Mouse (Mus musculus) kidney, embryonic 16.5 days (tissue): ENCODE measurements at regions not wholly inside any gene's neighbourhood (a gene's known extent, or its start where the extent isn't known, plus 50 kb on each side); places are given as distances from the start of the nearest gene placed in this dataset.

Source experiments
- ATAC-seq: fragments of 200-750 bp; cut with Nextera tagmentation; 2 replicates; pipeline ENCODE4 v1.8.0; 2017; ENCODE audit warnings: moderate TSS enrichment; ENCODE audit not compliant: low FRiP score, low TSS enrichment
- H3K27ac ChIP-seq: fragments of 300-500 bp; sonication (generic); 2 replicates; pipeline ENCODE4 v1.5.1; 2014; ENCODE audit warnings: low read length
- H3K27me3 ChIP-seq: fragments of 300-500 bp; sonication (generic); 2 replicates; pipeline ENCODE4 v1.6.1; 2014; ENCODE audit warnings: low read length, control low read depth, mixed read lengths; ENCODE audit not compliant: insufficient read depth
- H3K36me3 ChIP-seq: fragments of 300-500 bp; sonication (generic); 2 replicates; pipeline ENCODE4 v1.6.1; 2014; ENCODE audit warnings: low read length, control low read depth, mixed read lengths; ENCODE audit not compliant: insufficient read depth
- H3K4me1 ChIP-seq: fragments of 300-500 bp; sonication (generic); 2 replicates; pipeline ENCODE4 v1.6.1; 2014; ENCODE audit warnings: low read length, control low read depth, mixed read lengths; ENCODE audit not compliant: insufficient read depth
- H3K4me2 ChIP-seq: fragments of 300-500 bp; sonication (generic); replicated peaks from 2 replicates; pipeline ENCODE4 v1.6.1; 2014; ENCODE audit warnings: low read depth, low read length
- H3K4me3 ChIP-seq: fragments of 300-500 bp; sonication (generic); 2 replicates; pipeline ENCODE4 v1.5.1; 2014; ENCODE audit warnings: mild to moderate bottlenecking, low read length
- H3K9ac ChIP-seq: fragments of 300-500 bp; sonication (generic); replicated peaks from 2 replicates; pipeline ENCODE4 v1.6.1; 2014; ENCODE audit warnings: low read length
- H3K9me3 ChIP-seq: fragments of 300-500 bp; sonication (generic); 2 replicates; pipeline ENCODE4 v1.6.1; 2016; ENCODE audit warnings: low read length, control low read depth
- WGBS: fragments of 180-500 bp; shearing (Covaris S2); extraction: QIAGEN DNeasy Blood & Tissue Kit; methylation state at CpG from one replicate; pipeline ENCODE4 v1.1.7; 2014; 5-methylcytosine and 5-hydroxymethylcytosine counted together

DNA sequence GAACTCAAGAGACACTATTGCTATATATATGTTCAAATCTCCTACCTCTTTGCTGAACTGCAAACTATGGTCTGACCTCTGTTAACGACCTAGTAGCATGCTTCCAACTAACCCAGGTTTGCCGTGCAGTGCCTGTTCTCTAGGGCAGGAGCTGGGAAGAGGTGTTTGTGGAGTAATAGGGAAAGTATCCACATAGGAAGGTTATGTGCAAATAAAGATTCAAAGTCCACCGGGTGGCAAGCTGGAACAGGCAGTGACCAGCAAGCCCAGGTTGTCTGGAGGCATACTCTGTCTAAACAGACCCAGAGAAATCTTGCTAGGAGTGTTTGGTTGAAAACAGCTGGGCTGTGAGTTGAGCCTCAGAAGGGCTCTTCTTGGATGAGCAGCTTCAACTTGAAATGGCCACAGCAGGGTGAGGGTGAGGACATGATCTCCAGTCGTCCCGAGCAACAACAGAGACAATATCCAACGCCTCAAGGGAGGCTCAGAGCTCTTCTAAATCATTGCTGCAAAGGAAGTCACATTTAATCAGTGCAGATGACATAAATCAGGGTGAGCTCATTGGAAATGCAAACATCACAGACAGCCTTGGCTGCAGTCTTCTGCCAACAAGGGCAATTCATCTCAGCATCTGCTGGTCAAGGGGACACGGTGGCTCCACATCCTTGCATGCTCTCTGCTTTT is 846.7 kb downstream of the Synb start:
- WGBS = 34% methylated on average over 7 of the region's 7 CpGs
- no peaks in the 10 kb centered on the region for H3K9me3 ChIP-seq
- no peaks in the 10 kb centered on the region for H3K4me1 ChIP-seq
- H3K27me3 ChIP-seq = no peaks in the 10 kb centered on the region
- no peak overlapping the region for H3K9ac ChIP-seq
- H3K27ac ChIP-seq = no peak overlapping the region
- H3K36me3 ChIP-seq = no peaks in the 10 kb centered on the region
- peak; percentile 81 for ATAC-seq
- no peak overlapping the region for H3K4me2 ChIP-seq
- H3K4me3 ChIP-seq = no peak overlapping the region

GRCm38 (mm10) chr14:68433326-68433725 is 860.8 kb downstream of the Synb start:
- Histone ChIP-seq H3K4me1 (no peaks in the 10 kb centered on the region), H3K9me3 (no peaks in the 10 kb centered on the region), H3K27ac (no peak overlapping the region), H3K27me3 (no peaks in the 10 kb centered on the region), H3K4me2 (no peak overlapping the region), H3K9ac (no peak overlapping the region), H3K4me3 (no peak overlapping the region), H3K36me3 (no peaks in the 10 kb centered on the region)
- no peak for ATAC-seq
- 87% methylated on average over 9 of the region's 9 CpGs for WGBS

GRCm38 (mm10) chr14:68432111-68432510 is 862.0 kb downstream of the Synb start:
- Histone ChIP-seq H3K4me1 (no peaks in the 10 kb centered on the region), H3K9me3 (no peaks in the 10 kb centered on the region), H3K36me3 (no peaks in the 10 kb centered on the region), H3K4me2 (no peak overlapping the region), H3K27me3 (no peaks in the 10 kb centered on the region), H3K4me3 (no peak overlapping the region), H3K27ac (no peak overlapping the region), H3K9ac (no peak overlapping the region)
- ATAC-seq = no peak
- WGBS = 45% methylated on average over 2 of the region's 2 CpGs

- Histone ChIP-seq H3K27me3 (no peaks in the 10 kb centered on the region), H3K9me3 (no peaks in the 10 kb centered on the region), H3K27ac (no peak overlapping the region), H3K4me2 (no peak overlapping the region), H3K4me3 (no peak overlapping the region), H3K36me3 (no peaks in the 10 kb centered on the region), H3K9ac (no peak overlapping the region), H3K4me1 (no peaks in the 10 kb centered on the region)
- 88% methylated on average over 1 of the region's 1 CpGs for WGBS
- no peak for ATAC-seq
Measured at GRCm38 (mm10) chr14:68427235-68427634, 866.9 kb downstream of the Synb start.

DNA sequence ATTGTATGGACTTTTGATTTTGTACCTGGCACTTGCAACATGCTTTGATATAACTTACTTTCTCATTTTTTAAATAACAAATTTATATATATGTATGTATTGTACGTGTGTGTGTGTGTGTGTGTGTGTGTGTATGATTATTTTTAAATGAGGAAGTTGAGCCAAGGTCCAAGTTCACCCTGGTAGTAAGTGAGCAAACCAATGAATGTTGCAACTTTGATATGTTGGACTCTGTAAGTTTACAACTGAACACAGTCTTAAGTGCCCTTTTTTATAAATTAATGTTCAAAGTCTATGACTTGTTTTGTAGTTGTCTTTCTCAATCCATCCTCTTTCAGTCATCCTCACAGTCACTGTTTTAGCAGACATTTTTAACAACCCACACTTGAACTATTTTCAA is 901.7 kb downstream of the Synb start:
- H3K9me3 ChIP-seq = no peaks in the 10 kb centered on the region
- no peak overlapping the region for H3K9ac ChIP-seq
- H3K36me3 ChIP-seq = no peaks in the 10 kb centered on the region
- H3K4me3 ChIP-seq = no peak overlapping the region
- no peak overlapping the region for H3K4me2 ChIP-seq
- 63% methylated on average over 1 of the region's 1 CpGs for WGBS
- no peak overlapping the region for H3K27ac ChIP-seq
- no peaks in the 10 kb centered on the region for H3K27me3 ChIP-seq
- H3K4me1 ChIP-seq = no peaks in the 10 kb centered on the region
- no peak for ATAC-seq

DNA sequence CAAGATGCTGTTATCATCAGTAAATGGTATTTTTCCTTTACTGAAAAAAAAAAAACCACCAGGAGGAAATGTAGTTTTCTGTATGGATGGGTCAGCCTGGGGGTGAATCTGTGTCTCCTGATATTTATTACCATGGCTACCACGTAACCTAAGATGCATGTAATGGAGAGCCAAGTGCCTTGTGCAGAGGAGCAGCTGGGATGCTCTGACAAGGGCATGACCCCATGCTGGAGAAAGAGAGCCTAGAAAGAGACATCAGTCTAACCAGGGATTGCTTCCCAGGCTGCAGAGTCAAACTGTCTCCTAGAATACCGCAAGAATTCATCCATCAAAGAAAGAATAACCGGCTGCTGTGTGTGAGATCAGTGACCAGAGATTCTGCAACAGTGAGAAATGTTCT is 902.2 kb downstream of the Synb start:
- Histone ChIP-seq H3K9ac (no peak overlapping the region), H3K27ac (no peak overlapping the region), H3K9me3 (no peaks in the 10 kb centered on the region), H3K4me3 (no peak overlapping the region), H3K4me2 (no peak overlapping the region), H3K36me3 (no peaks in the 10 kb centered on the region), H3K4me1 (no peaks in the 10 kb centered on the region), H3K27me3 (no peaks in the 10 kb centered on the region)
- peak; percentile 80 for ATAC-seq
- 12% methylated on average over 3 of the region's 3 CpGs for WGBS

DNA sequence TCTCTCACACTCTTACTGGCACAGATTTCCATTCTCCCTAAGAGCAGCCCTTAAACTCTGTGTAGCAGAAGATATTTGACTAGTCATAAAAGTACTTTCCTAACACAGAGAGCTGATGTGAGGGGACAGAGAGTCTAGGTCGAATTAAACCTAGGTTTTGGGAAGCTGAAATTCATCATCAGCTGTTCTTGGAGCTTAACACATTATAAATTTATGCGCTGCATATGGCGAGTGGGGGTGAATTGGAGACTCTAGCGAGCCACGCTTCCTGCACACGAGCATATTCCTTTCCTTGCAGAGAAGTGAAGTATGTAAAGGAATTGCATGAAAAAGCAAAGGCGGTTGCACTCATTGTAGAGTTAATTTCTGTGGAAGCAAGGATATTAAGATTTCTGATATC is 912.4 kb downstream of the Synb start:
- no peak for ATAC-seq
- no peaks in the 10 kb centered on the region for H3K27me3 ChIP-seq
- no peaks in the 10 kb centered on the region for H3K4me1 ChIP-seq
- no peaks in the 10 kb centered on the region for H3K36me3 ChIP-seq
- H3K27ac ChIP-seq = no peak overlapping the region
- no peak overlapping the region for H3K4me2 ChIP-seq
- no peak overlapping the region for H3K4me3 ChIP-seq
- WGBS = 69% methylated on average over 7 of the region's 7 CpGs
- H3K9ac ChIP-seq = no peak overlapping the region
- no peaks in the 10 kb centered on the region for H3K9me3 ChIP-seq

GRCm38 (mm10) chr14:68367696-68368095 is 926.4 kb downstream of the Synb start:
- no peak overlapping the region for H3K9ac ChIP-seq
- no peaks in the 10 kb centered on the region for H3K36me3 ChIP-seq
- no peaks in the 10 kb centered on the region for H3K4me1 ChIP-seq
- H3K27ac ChIP-seq = no peak overlapping the region
- H3K9me3 ChIP-seq = no peaks in the 10 kb centered on the region
- H3K4me3 ChIP-seq = no peak overlapping the region
- H3K4me2 ChIP-seq = no peak overlapping the region
- 85% methylated on average over 5 of the region's 5 CpGs for WGBS
- no peak for ATAC-seq
- H3K27me3 ChIP-seq = no peaks in the 10 kb centered on the region

- no peaks in the 10 kb centered on the region for H3K4me1 ChIP-seq
- no peak for ATAC-seq
- H3K36me3 ChIP-seq = no peaks in the 10 kb centered on the region
- H3K4me3 ChIP-seq = no peak overlapping the region
- no peaks in the 10 kb centered on the region for H3K27me3 ChIP-seq
- WGBS = 84% methylated on average over 2 of the region's 2 CpGs
- H3K27ac ChIP-seq = no peak overlapping the region
- no peaks in the 10 kb centered on the region for H3K9me3 ChIP-seq
- H3K4me2 ChIP-seq = no peak overlapping the region
- H3K9ac ChIP-seq = no peak overlapping the region
Measured at GRCm38 (mm10) chr14:68363892-68364291, 930.2 kb downstream of the Synb start.

DNA sequence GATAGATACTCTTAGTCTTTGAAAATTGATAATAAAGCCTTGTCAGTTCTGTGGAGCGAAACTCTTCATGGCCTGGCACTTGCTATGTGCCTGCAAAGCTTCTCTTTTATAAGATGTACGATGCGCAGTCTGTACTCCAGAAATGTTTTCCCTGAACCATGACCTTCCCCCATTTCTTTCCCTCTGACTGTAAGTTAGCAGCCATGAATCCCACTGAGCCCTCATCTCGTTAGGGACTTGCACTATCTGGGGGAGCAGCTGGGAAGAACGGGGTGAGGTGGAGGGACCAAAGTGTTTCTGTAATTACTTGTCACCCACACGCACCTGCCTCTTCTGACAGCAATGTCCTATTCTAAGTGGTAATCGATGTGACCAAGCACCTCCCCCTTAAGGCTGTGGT is 932.1 kb downstream of the Synb start:
- H3K4me1 ChIP-seq = no peaks in the 10 kb centered on the region
- no peak overlapping the region for H3K4me3 ChIP-seq
- no peaks in the 10 kb centered on the region for H3K9me3 ChIP-seq
- no peak for ATAC-seq
- 62% methylated on average over 7 of the region's 7 CpGs for WGBS
- H3K36me3 ChIP-seq = no peaks in the 10 kb centered on the region
- no peak overlapping the region for H3K4me2 ChIP-seq
- H3K27me3 ChIP-seq = no peaks in the 10 kb centered on the region
- H3K27ac ChIP-seq = no peak overlapping the region
- no peak overlapping the region for H3K9ac ChIP-seq
